Mouse (Mus musculus): ENCODE results near the gene Serp2.

DNA sequence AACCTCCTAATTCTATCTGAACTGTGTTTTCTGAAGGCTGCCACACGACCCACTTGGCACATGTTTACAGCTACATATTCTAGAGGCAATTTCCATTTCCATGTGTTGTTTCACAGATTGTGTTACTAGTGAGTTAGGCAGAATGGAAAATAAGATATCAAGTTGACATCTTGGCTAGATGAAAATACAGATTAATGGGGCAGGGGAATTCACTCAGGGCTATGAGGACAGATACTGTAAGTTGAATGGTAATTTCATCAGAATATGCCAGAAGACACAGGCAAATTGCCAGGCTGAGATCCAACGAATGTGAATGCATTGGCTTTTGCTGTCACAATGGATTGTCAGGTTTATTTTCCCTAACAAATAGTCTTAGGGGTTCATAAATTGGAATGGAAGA, 21.2 kb upstream of the Serp2 start:
- TF ChIP-seq CTCF (conservative IDR thresholded peaks at IDR 0.05; ENCODE audit: insufficient read depth, insufficient read length, low read depth, low read length) (no peak), POLR2A (IDR thresholded peaks at IDR 0.05; ENCODE audit: low read depth, low read length) (no peak)
